Mouse (Mus musculus) midbrain, embryonic 14.5 days (tissue): ENCODE data around the gene Atox1. TPM values are rescaled to one million over a fixed set of nuclear protein-coding genes. Genes with fewer than 3 reads are reported as not detected.
A peak's percentile ranks its signal among the peaks of the same experiment; 100 is the strongest.

Source experiments
- ATAC-seq: fragments of 200-750 bp; cut with Nextera tagmentation; 2 replicates; pipeline ENCODE4 v1.8.0; 2017; ENCODE audit warnings: moderate number of reproducible peaks, moderate library complexity; ENCODE audit not compliant: low FRiP score, low TSS enrichment
- DNase-seq: peaks from one replicate; pipeline ENCODE4 v3.0.0-alpha.2; 2015
- H3K27ac ChIP-seq: fragments of 300-500 bp; sonication (generic); replicated peaks from 2 replicates; pipeline ENCODE4 v1.5.1; 2014; ENCODE audit warnings: mild to moderate bottlenecking, low read depth, low read length, moderate library complexity
- H3K27me3 ChIP-seq: fragments of 300-500 bp; sonication (generic); 2 replicates; pipeline ENCODE4 v1.6.1; 2014; ENCODE audit warnings: low read length, control low read depth, mixed read lengths; ENCODE audit not compliant: control insufficient read depth, insufficient read depth
- H3K36me3 ChIP-seq: fragments of 300-500 bp; sonication (generic); 2 replicates; pipeline ENCODE4 v1.6.1; 2014; ENCODE audit warnings: low read length, control low read depth; ENCODE audit not compliant: control insufficient read depth, insufficient read depth
- H3K4me1 ChIP-seq: fragments of 300-500 bp; sonication (generic); 2 replicates; pipeline ENCODE4 v1.6.1; 2014; ENCODE audit warnings: mild to moderate bottlenecking, antibody characterized with exemption, low read length, control low read depth; ENCODE audit not compliant: control insufficient read depth, insufficient read depth
- H3K4me2 ChIP-seq: fragments of 300-500 bp; sonication (generic); 2 replicates; pipeline ENCODE4 v1.6.1; 2014; ENCODE audit warnings: mild to moderate bottlenecking, low read length, moderate library complexity
- H3K4me3 ChIP-seq: fragments of 300-500 bp; sonication (generic); replicated peaks from 2 replicates; pipeline ENCODE4 v1.5.1; 2014; ENCODE audit warnings: low read depth, low read length
- H3K9ac ChIP-seq: fragments of 300-500 bp; sonication (generic); replicated peaks from 2 replicates; pipeline ENCODE4 v1.6.1; 2014; ENCODE audit warnings: mild to moderate bottlenecking, low read length, moderate library complexity
- H3K9me3 ChIP-seq: fragments of 300-500 bp; sonication (generic); 2 replicates; pipeline ENCODE4 v1.6.1; 2016; ENCODE audit warnings: low read length, control low read depth, mixed read lengths; ENCODE audit not compliant: control insufficient read depth
- WGBS: fragments of 180-500 bp; shearing (Covaris S2); extraction: QIAGEN DNeasy Blood & Tissue Kit; methylation state at CpG from one replicate; pipeline ENCODE4 v1.1.7; 2014; 5-methylcytosine and 5-hydroxymethylcytosine counted together
- polyA plus RNA-seq: library from polyadenylated mRNA; unstranded; fragments of >200 nt; fragmentation: Nextera tagmentation; extraction: Ambion mirVana; gene quantifications from 2 replicates; pipeline ENCODE4 v1.2.1, GENCODE M21; 2014

Atox1 gene
- polyA plus RNA-seq, 1 experiment from 2014 or later = 244 TPM

- H3K9me3 ChIP-seq = no peaks in the 10 kb centered on the region
- ATAC-seq (peak; percentile 62), DNase-seq (no peak)
- peak overlapping the region; percentile 94 for H3K4me2 ChIP-seq
- H3K27me3 ChIP-seq = no peaks in the 10 kb centered on the region
- H3K27ac ChIP-seq = peak overlapping the region; percentile 70
- H3K9ac ChIP-seq = peak overlapping the region; percentile 66
- peaks cover 11% of the 10 kb centered on the region for H3K4me1 ChIP-seq
- H3K4me3 ChIP-seq = peak overlapping the region; percentile 74
- under 1% methylated on average over 17 of the region's 17 CpGs for WGBS
- no peaks in the 10 kb centered on the region for H3K36me3 ChIP-seq
These were observed 450 bp downstream of the Atox1 start for GRCm38 (mm10) chr11:55460559-55461018.

- Histone ChIP-seq H3K36me3 (no peaks in the 10 kb centered on the region), H3K9ac (peak overlapping the region; percentile 66), H3K9me3 (no peaks in the 10 kb centered on the region), H3K27me3 (no peaks in the 10 kb centered on the region), H3K4me3 (peak overlapping the region; percentile 74), H3K4me1 (peaks cover 11% of the 10 kb centered on the region), H3K4me2 (peak overlapping the region; percentile 94), H3K27ac (no peak overlapping the region)
- DNase-seq (no peak), ATAC-seq (no peak)
- 43% methylated on average over 3 of the region's 3 CpGs for WGBS
These were observed 1.0 kb downstream of the Atox1 start for GRCm38 (mm10) chr11:55459850-55460558.

- Histone ChIP-seq H3K4me1 (peaks cover 11% of the 10 kb centered on the region), H3K27me3 (no peaks in the 10 kb centered on the region), H3K9me3 (no peaks in the 10 kb centered on the region), H3K9ac (no peak overlapping the region), H3K36me3 (no peaks in the 10 kb centered on the region), H3K4me3 (no peak overlapping the region), H3K4me2 (no peak overlapping the region), H3K27ac (no peak overlapping the region)
- 55% methylated on average over 4 of the region's 4 CpGs for WGBS
- DNase-seq = no peak
- no peak for ATAC-seq
These were observed 2.5 kb downstream of the Atox1 start for GRCm38 (mm10) chr11:55458501-55458900.

- H3K9ac ChIP-seq = no peak overlapping the region
- H3K4me1 ChIP-seq = peaks cover 2% of the 10 kb centered on the region
- no peaks in the 10 kb centered on the region for H3K9me3 ChIP-seq
- WGBS = 73% methylated on average over 2 of the region's 2 CpGs
- H3K27me3 ChIP-seq = no peaks in the 10 kb centered on the region
- H3K36me3 ChIP-seq = peaks cover 4% of the 10 kb centered on the region; the same call in 1 of the 2 replicates
- ATAC-seq (no peak), DNase-seq (no peak)
- H3K4me3 ChIP-seq = no peak overlapping the region
- H3K4me2 ChIP-seq = no peak overlapping the region
- H3K27ac ChIP-seq = no peak overlapping the region
These were observed 5.9 kb downstream of the Atox1 start for GRCm38 (mm10) chr11:55455166-55455565.

- H3K27me3 ChIP-seq = no peaks in the 10 kb centered on the region
- H3K9ac ChIP-seq = no peak overlapping the region
- DNase-seq (no peak), ATAC-seq (no peak)
- H3K27ac ChIP-seq = no peak overlapping the region
- no peak overlapping the region for H3K4me2 ChIP-seq
- no peak overlapping the region for H3K4me3 ChIP-seq
- 95% methylated on average over 4 of the region's 4 CpGs for WGBS
- H3K9me3 ChIP-seq = no peaks in the 10 kb centered on the region
- H3K4me1 ChIP-seq = no peaks in the 10 kb centered on the region
- peaks cover 16% of the 10 kb centered on the region for H3K36me3 ChIP-seq
These were observed 7.4 kb downstream of the Atox1 start for GRCm38 (mm10) chr11:55453640-55454039.

GRCm38 (mm10) chr11:55450311-55450710, 10.7 kb downstream of the Atox1 start:
- Histone ChIP-seq H3K4me2 (no peak overlapping the region), H3K9ac (no peak overlapping the region), H3K4me1 (no peaks in the 10 kb centered on the region), H3K36me3 (peaks cover 19% of the 10 kb centered on the region), H3K27ac (no peak overlapping the region), H3K27me3 (no peaks in the 10 kb centered on the region), H3K4me3 (no peak overlapping the region), H3K9me3 (no peaks in the 10 kb centered on the region)
- no peak for DNase-seq
- no peak for ATAC-seq
- WGBS = 75% methylated on average over 4 of the region's 4 CpGs

GRCm38 (mm10) chr11:55449531-55449930, 11.5 kb downstream of the Atox1 start:
- 82% methylated on average over 7 of the region's 7 CpGs for whole genome bisulfite sequencing
- DNase-seq (no peak), ATAC-seq (no peak)
- no peak overlapping the region for H3K4me2 ChIP-seq
- H3K27me3 ChIP-seq = no peaks in the 10 kb centered on the region
- H3K27ac ChIP-seq = no peak overlapping the region
- no peaks in the 10 kb centered on the region for H3K4me1 ChIP-seq
- no peaks in the 10 kb centered on the region for H3K9me3 ChIP-seq
- no peak overlapping the region for H3K4me3 ChIP-seq
- H3K9ac ChIP-seq = no peak overlapping the region
- H3K36me3 ChIP-seq = peaks cover 19% of the 10 kb centered on the region

GRCm38 (mm10) chr11:55446579-55446978, 14.5 kb downstream of the Atox1 start:
- H3K27ac ChIP-seq = no peak overlapping the region
- no peaks in the 10 kb centered on the region for H3K4me1 ChIP-seq
- H3K4me2 ChIP-seq = no peak overlapping the region
- no peak; the same call in 1 of the 2 replicates for ATAC-seq
- H3K9ac ChIP-seq = no peak overlapping the region
- peak; percentile 86 for DNase-seq
- H3K27me3 ChIP-seq = no peaks in the 10 kb centered on the region
- H3K4me3 ChIP-seq = no peak overlapping the region
- H3K36me3 ChIP-seq = peaks cover 19% of the 10 kb centered on the region
- 28% methylated on average over 4 of the region's 4 CpGs for WGBS
- no peaks in the 10 kb centered on the region for H3K9me3 ChIP-seq

- 0% methylated on average over 1 of the region's 1 CpGs for WGBS
- Histone ChIP-seq H3K9me3 (no peaks in the 10 kb centered on the region), H3K4me2 (no peak overlapping the region), H3K4me1 (no peaks in the 10 kb centered on the region), H3K27me3 (no peaks in the 10 kb centered on the region), H3K27ac (no peak overlapping the region), H3K4me3 (no peak overlapping the region), H3K36me3 (peaks cover 10% of the 10 kb centered on the region), H3K9ac (no peak overlapping the region)
- ATAC-seq = no peak
- peak; percentile 94 for DNase-seq
These were observed 16.3 kb downstream of the Atox1 start for GRCm38 (mm10) chr11:55444772-55445171.
